Mouse (Mus musculus) myocyte (in vitro differentiated cells): ENCODE measurements around the gene Micu2. TPM values are rescaled to one million over a fixed set of nuclear protein-coding genes. Genes with fewer than 3 reads are reported as not detected.

Experiments
- H3K27me3 ChIP-seq: one replicate; pipeline ENCODE4 v1.6.1; 2011; ENCODE audit not compliant: control insufficient read depth, insufficient read depth, insufficient read length
- H3K36me3 ChIP-seq: one replicate; pipeline ENCODE4 v1.6.1; 2011; ENCODE audit not compliant: control insufficient read depth, insufficient read depth
- H3K4me2 ChIP-seq: one replicate; pipeline ENCODE4 v1.6.1; 2011; ENCODE audit warnings: low read depth, control low read depth
- H3K4me3 ChIP-seq: one replicate; pipeline ENCODE4 v1.5.1; 2011; ENCODE audit warnings: mild to moderate bottlenecking, control low read depth, moderate library complexity
- H3K79me2 ChIP-seq: one replicate; pipeline ENCODE4 v1.6.1; 2011; ENCODE audit not compliant: control insufficient read depth, insufficient read depth
- H3ac ChIP-seq: one replicate; pipeline ENCODE4 v1.6.1; 2011; ENCODE audit not compliant: control insufficient read depth, insufficient read length
- CEBPB ChIP-seq: IDR thresholded peaks from 2 replicates; pipeline ENCODE4 v1.6.1; 2011; ENCODE audit warnings: mild to moderate bottlenecking, moderate library complexity; ENCODE audit not compliant: poor library complexity, insufficient read depth, severe bottlenecking
- E2F4 ChIP-seq: IDR thresholded peaks from one replicate; pipeline ENCODE4 v1.6.1; 2011; ENCODE audit warnings: mild to moderate bottlenecking, control low read depth, moderate library complexity; ENCODE audit not compliant: insufficient read depth
- MAX ChIP-seq: IDR thresholded peaks from one replicate; pipeline ENCODE4 v1.6.1; 2011; ENCODE audit warnings: low read depth, mild to moderate bottlenecking, control low read depth
- MYOD1 ChIP-seq, 3 experiments: IDR thresholded peaks; one replicate each; pipeline ENCODE4 v1.6.1; 2011; ENCODE audit warnings: control low read depth in 2 of 3, low read depth in 2 of 3, mild to moderate bottlenecking in 2 of 3, moderate library complexity in 1 of 3; ENCODE audit not compliant: insufficient read length in 2 of 3, control insufficient read depth in 1 of 3
- MYOG ChIP-seq, 3 experiments: IDR thresholded peaks; one replicate each; pipeline ENCODE4 v1.6.1; 2011; ENCODE audit warnings: control low read depth in 2 of 3, low read depth in 2 of 3, mild to moderate bottlenecking in 2 of 3; ENCODE audit not compliant: insufficient read length in 2 of 3, control insufficient read depth in 1 of 3, insufficient read depth in 1 of 3
- POLR2A ChIP-seq: IDR thresholded peaks from one replicate; pipeline ENCODE4 v1.6.1; 2011; ENCODE audit warnings: low read depth, mild to moderate bottlenecking, control low read depth, moderate library complexity; ENCODE audit not compliant: insufficient read length
- POLR2AphosphoS2 ChIP-seq: IDR thresholded peaks from one replicate; pipeline ENCODE4 v1.6.1; 2011; ENCODE audit warnings: low read depth, control low read depth; ENCODE audit not compliant: insufficient read length
- REST ChIP-seq: IDR thresholded peaks from one replicate; pipeline ENCODE4 v1.6.1; 2011; ENCODE audit warnings: mild to moderate bottlenecking, control low read depth, moderate library complexity; ENCODE audit not compliant: insufficient read depth, insufficient read length
- SRF ChIP-seq: IDR thresholded peaks from one replicate; pipeline ENCODE4 v1.6.1; 2011; ENCODE audit warnings: low read depth; ENCODE audit not compliant: control insufficient read depth, insufficient read length
- TCF12 ChIP-seq: IDR thresholded peaks from one replicate; pipeline ENCODE4 v1.6.1; 2011; ENCODE audit warnings: mild to moderate bottlenecking, control low read depth; ENCODE audit not compliant: poor library complexity, insufficient read depth, severe bottlenecking
- TCF3 ChIP-seq: IDR thresholded peaks from one replicate; pipeline ENCODE4 v1.6.1; 2011; ENCODE audit warnings: low read depth, control low read depth; ENCODE audit not compliant: insufficient read length
- USF1 ChIP-seq: IDR thresholded peaks from one replicate; pipeline ENCODE4 v1.6.1; 2011; ENCODE audit warnings: low read depth, mild to moderate bottlenecking, control low read depth, moderate library complexity
- polyA plus RNA-seq: library from polyadenylated mRNA; unstranded; fragments of >200 nt; fragmentation: generic; extraction: Trizol; gene quantifications from one replicate; pipeline ENCODE4 v1.2.1, GENCODE M21; 2012; ENCODE audit warnings: missing spikeins

Micu2 gene
- polyA plus RNA-seq: 48.2 TPM

GRCm38 (mm10) chr14:57998526-57999401, at the start of gene Micu2:
Gene Micu2, minus strand, starts transcription at chr14:57999262.
- peak within 1 kb of the TSS; percentile 80 for H3K4me2 ChIP-seq
- peak within 1 kb of the TSS; percentile 34 for H3K4me3 ChIP-seq
- TF ChIP-seq E2F4: no peak
- TF ChIP-seq MYOD1 (IDR thresholded peaks at IDR 0.05; ENCODE audit: control insufficient read depth in 1 of 3, insufficient read length in 2 of 3, low read depth in 2 of 3): peak in 1 of 3 experiments; percentile 0
- peak in 2 of 3 experiments; percentile 14 to 57 for TF ChIP-seq MYOG (IDR thresholded peaks at IDR 0.05; ENCODE audit: control insufficient read depth in 1 of 3, insufficient read depth in 1 of 3, insufficient read length in 2 of 3, low read depth in 2 of 3)
- TF ChIP-seq CEBPB: no peak
- peak; percentile 78 for TF ChIP-seq POLR2AphosphoS2
- TF ChIP-seq POLR2A: peak; percentile 76
- TF ChIP-seq MAX: peak; percentile 99
- H3K36me3 ChIP-seq: no peaks in the 10 kb centered on the region
- peaks cover 39% of the 10 kb centered on the region for H3K79me2 ChIP-seq
- H3K27me3 ChIP-seq: no peaks in the 10 kb centered on the region
- peak within 1 kb of the TSS; percentile 17 for H3ac ChIP-seq

- Histone ChIP-seq H3K79me2 (no peaks in the 10 kb centered on the region), H3ac (no peak overlapping the region), H3K4me3 (no peak overlapping the region), H3K4me2 (no peak overlapping the region), H3K36me3 (no peaks in the 10 kb centered on the region), H3K27me3 (no peaks in the 10 kb centered on the region)
- TF ChIP-seq SRF: no peak
- no peak for TF ChIP-seq POLR2AphosphoS2
- no peak for TF ChIP-seq MYOD1 (IDR thresholded peaks at IDR 0.05; ENCODE audit: control insufficient read depth in 1 of 3, insufficient read length in 2 of 3, low read depth in 2 of 3)
- TF ChIP-seq TCF3: no peak
- no peak for TF ChIP-seq E2F4
- no peak for TF ChIP-seq MYOG (IDR thresholded peaks at IDR 0.05; ENCODE audit: control insufficient read depth in 1 of 3, insufficient read depth in 1 of 3, insufficient read length in 2 of 3, low read depth in 2 of 3)
- no peak for TF ChIP-seq POLR2A
Measured at GRCm38 (mm10) chr14:58046639-58047284, 47.7 kb upstream of the Micu2 start.

- H3K36me3 ChIP-seq: no peaks in the 10 kb centered on the region
- no peaks in the 10 kb centered on the region for H3K79me2 ChIP-seq
- H3K4me3 ChIP-seq: no peak overlapping the region
- no peak for TF ChIP-seq REST
- TF ChIP-seq MAX: no peak
- TF ChIP-seq E2F4: no peak
- no peak for TF ChIP-seq POLR2AphosphoS2
- no peak for TF ChIP-seq TCF12
- no peak for TF ChIP-seq CEBPB
- TF ChIP-seq USF1: no peak
- no peak for TF ChIP-seq MYOG (IDR thresholded peaks at IDR 0.05; ENCODE audit: control insufficient read depth in 1 of 3, insufficient read depth in 1 of 3, insufficient read length in 2 of 3, low read depth in 2 of 3)
- TF ChIP-seq POLR2A: no peak
- no peak for TF ChIP-seq TCF3
- TF ChIP-seq MYOD1 (IDR thresholded peaks at IDR 0.05; ENCODE audit: control insufficient read depth in 1 of 3, insufficient read length in 2 of 3, low read depth in 2 of 3): no peak
- no peak for TF ChIP-seq SRF
- H3K27me3 ChIP-seq: no peaks in the 10 kb centered on the region
- no peak overlapping the region for H3K4me2 ChIP-seq
- H3ac ChIP-seq: no peak overlapping the region
Measured at GRCm38 (mm10) chr14:58036174-58036573, 37.1 kb upstream of the Micu2 start.

- TF ChIP-seq POLR2AphosphoS2 (no peak), TCF12 (no peak), REST (no peak), E2F4 (no peak), USF1 (no peak), MYOD1 (IDR thresholded peaks at IDR 0.05; ENCODE audit: control insufficient read depth in 1 of 3, insufficient read length in 2 of 3, low read depth in 2 of 3) (no peak), MAX (no peak), SRF (no peak), CEBPB (no peak), TCF3 (no peak), POLR2A (no peak), MYOG (IDR thresholded peaks at IDR 0.05; ENCODE audit: control insufficient read depth in 1 of 3, insufficient read depth in 1 of 3, insufficient read length in 2 of 3, low read depth in 2 of 3) (no peak)
- Histone ChIP-seq H3ac (no peak overlapping the region), H3K27me3 (no peaks in the 10 kb centered on the region), H3K79me2 (no peaks in the 10 kb centered on the region), H3K36me3 (no peaks in the 10 kb centered on the region), H3K4me3 (no peak overlapping the region), H3K4me2 (no peak overlapping the region)
Measured at GRCm38 (mm10) chr14:58034567-58034966, 35.5 kb upstream of the Micu2 start.
